Mouse (Mus musculus) T-helper 17 cell (primary cell): ENCODE data around the gene Cep57l1.

Source experiments
- in situ Hi-C, 2 experiments: fragments of 300-600 bp; cut with MboI, MseI; formaldehyde crosslinking; loops; 1 replicate in 1 of 2; 2 replicates in 1 of 2; pipeline ENCODE4 v1.15.1; 2025; ENCODE audit warnings: high pct_unique_total_duplicates in 2 of 2

Cep57l1 gene

DNA sequence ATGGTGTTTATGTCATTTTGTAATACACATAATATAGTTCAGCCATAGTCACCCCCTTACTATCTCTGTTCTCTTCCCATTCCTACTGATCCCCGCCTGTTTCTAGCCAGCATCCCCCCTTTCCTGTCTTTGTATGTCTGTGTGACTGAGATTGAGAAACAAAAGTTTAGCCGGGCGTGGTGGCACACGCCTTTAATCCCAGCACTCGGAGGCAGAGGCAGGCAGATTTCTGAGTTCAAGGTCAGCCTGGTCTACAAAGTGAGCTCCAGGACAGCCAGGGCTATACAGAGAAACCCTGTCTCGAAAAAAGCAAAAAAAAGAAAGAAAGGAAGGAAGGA lies 9.0 kb upstream of the Cep57l1 start:
- in situ Hi-C loops = loop anchor here in 1 of 2 experiments (25.0 kb wide), 1 partner anchor 669 kb away; the partner anchor contains the start of gene Afg1l

DNA sequence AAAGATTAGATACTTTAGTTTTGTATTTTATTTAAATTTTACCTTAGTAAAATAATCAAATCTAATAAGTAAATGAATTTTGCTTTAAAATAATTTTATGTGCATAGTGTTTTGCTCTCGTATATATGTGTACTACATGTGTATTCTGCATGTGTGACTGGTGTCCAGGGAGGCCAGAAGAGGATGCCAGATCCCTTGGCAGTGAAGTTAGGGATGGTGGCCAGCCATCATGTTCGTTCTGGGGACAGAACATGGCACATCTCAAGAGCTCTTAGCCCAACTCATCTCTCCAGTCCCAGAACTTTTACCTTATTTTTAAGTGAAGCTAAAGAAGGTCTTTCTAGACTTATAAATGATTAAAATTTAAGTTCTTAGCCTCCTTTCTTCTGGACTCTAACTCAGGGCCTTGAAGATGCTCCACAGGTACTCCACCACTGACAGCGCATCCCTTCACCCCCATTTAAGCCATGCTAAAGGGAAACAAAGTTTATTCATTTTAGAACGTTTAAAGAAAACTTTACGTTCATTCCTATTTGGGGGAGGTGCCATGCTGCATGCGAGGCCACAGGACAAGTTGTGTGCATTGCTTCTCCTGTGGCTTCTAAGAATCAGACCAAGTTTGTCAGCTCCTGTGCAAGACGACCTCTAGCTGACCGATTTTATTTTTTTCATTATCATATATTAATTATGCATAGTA lies 8.5 kb upstream of the Cep57l1 start:
- in situ Hi-C loops = loop anchor here in 1 of 2 experiments (25.0 kb wide), 1 partner anchor 669 kb away; the partner anchor contains the start of gene Afg1l

DNA sequence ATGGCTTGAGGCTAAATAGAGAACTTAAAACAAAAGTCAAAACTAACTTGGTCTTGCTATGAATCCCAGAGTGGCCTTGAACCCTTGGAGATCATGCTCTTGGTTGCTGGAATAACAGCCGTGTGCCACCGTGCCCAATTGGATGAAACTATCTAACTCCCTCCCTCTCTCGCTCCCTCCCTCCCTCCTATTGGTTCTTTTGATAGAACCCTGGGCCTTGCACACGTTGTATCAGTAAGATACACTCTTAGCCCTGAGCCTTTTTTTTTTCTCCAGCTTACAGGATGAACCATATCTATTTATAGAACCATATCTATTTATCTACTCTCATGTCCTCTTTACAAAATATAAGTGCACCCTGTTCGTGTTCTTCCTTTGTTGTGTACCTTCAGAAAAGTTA lies 6.8 kb upstream of the Cep57l1 start:
- in situ Hi-C loops = loop anchor here in 1 of 2 experiments (25.0 kb wide), 1 partner anchor 671 kb away; the partner anchor contains the start of gene Afg1l

DNA sequence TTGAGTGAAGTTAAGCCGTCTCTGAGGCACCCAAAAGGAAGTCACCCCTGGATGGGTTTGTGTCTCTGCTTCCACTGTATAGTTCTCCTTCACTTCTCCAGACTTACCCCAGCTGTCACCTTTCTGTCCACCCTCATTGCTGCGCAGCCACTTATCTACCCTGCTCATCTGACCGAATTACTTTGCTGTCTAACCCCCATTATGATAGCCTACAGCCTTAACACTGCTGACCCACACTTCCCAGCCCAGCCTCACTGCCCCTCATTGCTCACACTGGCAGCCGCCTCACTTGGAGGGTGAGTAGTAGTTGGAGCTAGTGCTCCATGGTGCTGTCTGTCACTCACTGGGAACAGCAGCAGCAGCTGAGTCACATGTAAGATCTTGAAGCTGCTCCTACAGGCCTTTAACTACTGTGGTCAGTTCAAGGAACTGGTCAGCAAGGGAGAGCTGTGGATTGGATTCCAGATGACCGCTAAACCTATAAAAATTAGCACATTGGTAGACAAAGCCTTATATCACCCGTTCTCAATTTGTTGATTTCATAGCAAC lies 4.7 kb upstream of the Cep57l1 start:
- in situ Hi-C loops = loop anchor here (5.0 to 25.0 kb wide), 4 partner anchors 73 to 688 kb away; partner anchors contain the start of genes Afg1l (in 1 of the 2), Foxo3 (in 1 of the 2) and Snx3 (in 1 of the 2)

DNA sequence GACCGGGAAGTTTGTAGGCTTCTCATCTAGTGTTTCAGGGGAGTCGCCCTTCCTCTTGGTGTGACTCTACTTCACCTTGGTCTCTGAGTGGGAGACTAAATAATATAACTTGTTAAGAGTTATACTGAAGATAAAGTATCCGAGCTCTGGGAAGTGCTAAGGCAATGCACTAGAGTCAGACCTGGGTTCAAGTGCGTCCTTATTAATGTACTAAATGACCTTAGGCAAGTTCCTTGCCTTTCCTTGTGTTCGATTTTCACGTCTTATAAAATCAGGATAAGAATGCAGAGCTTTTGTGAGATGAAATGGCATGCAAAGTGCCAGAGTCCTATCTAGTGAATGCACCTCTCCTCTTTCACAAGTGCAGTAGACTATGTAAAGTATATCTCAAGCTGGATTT lies 2.9 kb upstream of the Cep57l1 start:
- in situ Hi-C loops = loop anchor here (5.0 to 25.0 kb wide), 4 partner anchors 75 to 690 kb away; partner anchors contain the start of genes Afg1l (in 1 of the 2), Foxo3 (in 1 of the 2) and Snx3 (in 1 of the 2)

DNA sequence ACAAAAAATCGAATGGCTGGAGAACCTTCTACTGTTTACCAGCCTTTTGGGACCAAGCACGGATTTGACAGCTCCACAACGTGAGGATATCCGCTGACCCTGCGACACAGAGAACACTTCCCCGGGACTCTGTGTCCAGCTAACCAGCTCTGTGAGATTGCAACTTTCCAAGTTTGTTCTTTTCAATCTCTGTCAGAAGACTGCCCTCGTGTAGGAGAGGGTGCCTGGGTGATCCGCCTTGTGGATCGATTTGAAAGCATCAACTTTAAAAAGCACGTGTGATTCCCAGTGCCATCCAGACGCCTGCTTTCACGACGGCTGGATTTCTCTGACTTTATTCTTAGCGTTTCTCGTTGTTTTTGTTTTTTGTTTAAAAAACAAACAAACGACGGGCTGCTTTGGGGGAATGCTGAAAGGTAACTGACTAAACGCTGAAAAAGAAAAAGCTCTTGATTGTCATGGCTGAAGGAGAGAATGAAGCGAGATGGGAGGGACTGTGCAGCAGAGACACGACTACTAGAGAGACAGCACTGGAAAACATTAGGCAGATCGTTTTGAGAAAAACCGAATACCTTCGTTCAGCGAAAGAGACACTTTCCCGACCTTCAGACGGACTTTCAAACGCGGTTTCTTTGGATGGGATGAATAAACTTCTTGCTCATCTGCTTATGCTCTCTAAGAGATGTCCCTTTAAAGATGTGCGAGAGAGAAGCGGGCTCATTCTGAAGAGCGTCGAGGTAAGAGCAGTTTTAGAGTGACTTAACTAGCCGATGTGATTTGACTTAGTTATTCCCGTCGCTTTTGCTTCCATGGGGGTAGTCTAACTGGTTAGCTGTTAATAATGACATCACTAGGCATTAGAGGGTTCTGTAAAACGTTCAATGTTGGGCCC lies 1.1 kb upstream of the Cep57l1 start:
- in situ Hi-C loops = loop anchor here (5.0 to 25.0 kb wide), 4 partner anchors 76 to 691 kb away; partner anchors contain the start of genes Afg1l (in 1 of the 2), Foxo3 (in 1 of the 2) and Snx3 (in 1 of the 2)

DNA sequence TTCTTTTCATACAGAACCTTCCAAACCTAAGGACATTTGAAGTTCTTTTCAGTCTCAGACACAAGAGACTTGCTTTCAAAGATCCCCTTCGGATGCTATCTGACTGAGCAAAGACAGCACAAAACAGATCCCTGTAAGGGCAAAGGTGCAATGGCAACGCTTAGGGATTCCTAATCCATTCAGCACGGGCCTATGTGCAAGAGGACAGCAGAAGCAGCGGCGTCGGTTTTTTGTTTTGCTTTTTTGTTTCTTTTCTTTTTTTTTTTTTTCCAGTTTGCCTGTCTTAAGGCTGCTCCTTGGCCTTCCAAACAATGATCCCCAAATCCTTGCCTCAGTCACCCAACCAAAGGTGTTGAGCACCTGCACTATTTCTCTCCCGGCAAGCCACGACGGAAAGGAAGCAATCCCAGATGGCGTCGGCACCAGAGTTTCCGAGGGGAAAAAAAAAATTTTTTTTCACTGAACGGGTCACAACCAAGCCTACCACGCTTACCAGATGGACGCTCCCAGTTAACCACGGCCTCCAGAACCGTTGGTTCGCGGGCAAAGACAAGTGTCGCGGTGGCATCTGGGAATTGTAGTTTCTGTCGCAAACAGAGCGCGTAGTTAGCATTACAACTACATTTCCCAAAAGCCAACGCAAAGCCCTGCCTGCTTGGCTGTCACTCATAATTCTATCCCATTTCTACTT lies 446 bp downstream of the Cep57l1 start:
- in situ Hi-C loops = loop anchor here (5.0 to 25.0 kb wide), 3 partner anchors 78 to 1486 kb away; partner anchors contain the start of gene Afg1l (in 1 of the 2)

DNA sequence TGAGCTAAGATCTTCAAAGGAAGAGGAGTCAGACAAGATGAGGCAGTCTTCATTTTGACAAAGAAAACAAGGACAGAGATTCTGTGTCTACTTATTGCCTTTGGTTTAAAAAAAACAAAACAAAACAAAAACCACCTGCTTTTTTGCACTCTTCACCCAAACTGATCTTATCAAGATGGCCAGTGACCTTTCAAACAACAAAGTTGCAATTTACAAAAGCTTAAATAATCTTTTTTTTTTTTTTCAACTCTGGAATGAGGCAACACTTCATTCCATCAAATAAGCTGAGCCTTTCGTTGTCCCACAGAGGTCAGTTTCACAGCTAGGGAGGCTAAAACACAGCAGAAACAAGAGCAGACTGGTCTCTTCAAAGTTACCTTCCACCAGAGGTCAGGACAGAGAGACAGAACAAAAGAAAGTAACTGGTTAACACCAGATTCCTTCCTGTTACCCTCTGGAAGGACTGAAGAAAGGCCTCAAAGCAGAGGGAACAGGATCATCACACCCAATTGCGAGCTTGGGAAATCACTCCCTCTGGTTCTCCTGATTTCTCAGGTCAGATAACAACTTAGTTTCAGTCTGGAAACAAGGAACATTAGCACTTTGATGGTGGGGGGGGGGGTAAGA lies 3.8 kb downstream of the Cep57l1 start:
- in situ Hi-C loops = loop anchor here (5.0 to 25.0 kb wide), 3 partner anchors 81 to 1489 kb away; partner anchors contain the start of gene Afg1l (in 1 of the 2)

DNA sequence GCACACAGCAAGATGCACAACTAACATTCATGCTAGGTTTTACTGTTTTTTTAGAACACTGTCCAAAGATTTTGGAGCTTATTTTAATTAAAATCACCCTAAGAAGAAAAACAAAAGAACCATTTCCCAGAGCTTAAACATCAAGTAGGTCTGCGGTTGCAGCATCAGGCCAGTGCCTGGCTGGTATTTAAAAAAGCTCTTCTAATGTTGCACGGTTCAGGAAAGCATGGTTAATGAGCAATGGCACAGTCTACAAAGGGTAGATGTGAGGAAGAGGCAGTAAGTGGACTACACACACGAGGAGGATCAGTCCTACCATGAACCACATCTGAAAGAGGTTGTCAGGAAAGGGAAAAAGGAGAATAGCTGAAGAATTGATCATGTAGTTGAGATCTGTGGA lies 5.0 kb downstream of the Cep57l1 start:
- in situ Hi-C loops = loop anchor here (5.0 to 25.0 kb wide), 3 partner anchors 83 to 1490 kb away; partner anchors contain the start of gene Afg1l (in 1 of the 2)

DNA sequence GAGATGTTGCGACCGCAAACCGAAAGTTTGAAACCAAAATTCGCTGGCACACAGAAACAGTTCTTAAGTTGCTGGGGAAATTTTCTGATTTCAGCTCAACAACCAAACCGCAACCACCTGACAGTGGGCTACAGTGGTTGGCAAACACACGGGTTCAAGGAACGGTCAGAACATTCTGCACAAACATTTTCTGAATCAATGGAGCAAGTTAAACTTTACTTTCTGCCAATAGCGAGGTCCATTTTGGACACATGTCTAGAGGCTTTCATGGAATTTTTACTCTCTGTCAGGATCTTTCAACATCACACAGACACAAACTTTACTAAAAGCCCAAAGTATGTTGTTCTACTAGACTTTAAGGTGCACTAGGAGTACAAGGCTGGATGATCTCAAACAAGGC lies 6.2 kb downstream of the Cep57l1 start:
- in situ Hi-C loops = loop anchor here (10.0 to 25.0 kb wide), 2 partner anchors 684 to 1491 kb away; partner anchors contain the start of gene Afg1l (in 1 of the 2)

DNA sequence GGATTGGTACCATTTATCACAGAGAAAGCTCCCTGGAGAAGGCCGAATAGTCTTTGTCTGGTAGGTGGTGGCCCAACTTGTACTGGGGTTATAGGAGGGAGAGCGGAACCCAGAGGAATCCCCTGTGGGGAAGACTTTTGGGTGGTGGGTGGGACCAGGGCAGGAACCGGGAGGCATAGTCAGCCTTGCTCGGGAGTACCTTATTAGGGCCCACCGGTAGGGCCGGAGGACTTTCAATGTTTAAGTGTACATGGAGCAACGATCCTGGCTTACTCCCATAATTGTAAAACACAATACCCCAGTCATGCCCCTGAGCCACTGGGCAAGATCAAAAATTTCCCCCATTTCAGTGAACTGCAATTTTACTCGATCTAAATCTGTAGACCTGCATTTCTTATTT lies 12.4 kb downstream of the Cep57l1 start:
- in situ Hi-C loops = no loop called here

DNA sequence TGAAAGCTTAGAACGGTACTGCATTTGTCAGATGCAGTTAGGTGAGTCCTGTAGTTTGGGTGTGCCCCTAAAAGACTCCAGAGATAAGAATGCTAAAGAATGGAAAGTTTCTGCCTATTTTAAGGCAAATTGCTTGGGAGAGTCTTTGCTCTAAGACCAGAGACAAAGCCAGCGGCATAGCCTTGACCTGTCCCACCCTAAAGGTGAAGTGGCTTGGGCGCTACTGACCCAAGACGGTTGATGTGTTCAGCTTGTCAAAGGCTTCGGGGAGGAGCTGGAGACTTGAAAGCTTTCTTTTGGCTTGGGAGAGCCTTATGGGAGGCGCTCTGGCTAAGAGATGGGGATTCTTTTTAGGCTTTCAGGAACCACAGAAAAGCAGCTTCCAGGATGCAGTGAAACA lies 17.3 kb downstream of the Cep57l1 start:
- in situ Hi-C loops = no loop called here

DNA sequence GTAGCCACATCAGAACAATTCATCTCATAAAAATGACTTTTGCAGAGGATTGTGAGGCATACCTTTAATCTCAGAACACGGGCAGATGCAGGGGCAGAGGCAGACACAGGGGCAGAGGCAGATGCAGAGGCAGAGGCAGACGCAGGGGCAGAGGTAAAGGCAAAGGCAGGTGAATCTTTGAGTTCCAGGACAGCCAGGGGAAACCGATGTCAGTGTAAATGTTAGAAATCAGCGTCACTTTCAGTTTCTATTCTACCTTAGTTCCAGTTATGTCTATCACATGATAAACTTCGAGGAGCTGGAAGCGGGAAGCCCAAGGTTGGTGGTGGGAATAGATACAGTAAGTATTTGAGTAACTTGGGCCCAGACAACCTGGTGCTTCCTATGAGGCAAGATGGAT lies 42.4 kb downstream of the Cep57l1 start:
- in situ Hi-C loops = no loop called here

DNA sequence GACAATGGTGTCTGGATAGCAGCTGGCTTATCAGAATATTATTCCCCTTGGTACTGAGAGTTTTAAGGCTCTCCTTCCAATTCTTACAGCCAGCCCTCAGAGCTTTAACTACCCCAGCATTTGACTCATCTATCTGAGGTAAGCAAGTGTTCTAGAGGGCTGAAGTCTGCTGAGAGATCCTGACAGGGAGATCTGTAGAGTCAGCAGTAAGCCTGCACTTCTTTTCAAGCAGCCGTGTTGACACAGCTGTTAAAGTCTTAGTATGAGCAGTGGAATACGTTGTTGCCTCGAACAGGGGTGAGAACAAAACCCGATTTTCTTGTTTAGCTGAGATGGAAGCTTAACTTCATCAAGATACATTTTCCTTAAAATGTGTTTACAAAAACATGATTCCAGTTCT lies 43.4 kb downstream of the Cep57l1 start:
- in situ Hi-C loops = no loop called here

DNA sequence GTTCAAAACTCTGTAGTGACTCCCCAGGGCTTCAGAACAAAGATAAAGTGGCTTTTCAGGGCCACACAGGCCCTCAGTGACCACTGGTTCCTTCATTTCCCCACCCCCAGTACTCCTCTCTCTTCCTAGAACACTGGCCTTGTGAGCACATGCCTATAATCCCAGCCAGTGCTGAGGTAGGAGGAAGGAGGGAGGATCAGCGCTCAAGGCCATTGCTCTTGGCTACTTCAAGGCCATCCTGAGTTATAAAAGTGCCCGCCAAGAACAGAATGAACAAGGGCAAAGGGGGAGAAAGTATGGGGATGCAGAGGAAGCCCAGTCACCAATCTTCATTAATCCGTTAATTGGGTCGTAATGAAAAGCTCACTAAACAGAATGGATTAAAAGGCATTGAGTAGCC lies 44.1 kb downstream of the Cep57l1 start:
- in situ Hi-C loops = no loop called here

DNA sequence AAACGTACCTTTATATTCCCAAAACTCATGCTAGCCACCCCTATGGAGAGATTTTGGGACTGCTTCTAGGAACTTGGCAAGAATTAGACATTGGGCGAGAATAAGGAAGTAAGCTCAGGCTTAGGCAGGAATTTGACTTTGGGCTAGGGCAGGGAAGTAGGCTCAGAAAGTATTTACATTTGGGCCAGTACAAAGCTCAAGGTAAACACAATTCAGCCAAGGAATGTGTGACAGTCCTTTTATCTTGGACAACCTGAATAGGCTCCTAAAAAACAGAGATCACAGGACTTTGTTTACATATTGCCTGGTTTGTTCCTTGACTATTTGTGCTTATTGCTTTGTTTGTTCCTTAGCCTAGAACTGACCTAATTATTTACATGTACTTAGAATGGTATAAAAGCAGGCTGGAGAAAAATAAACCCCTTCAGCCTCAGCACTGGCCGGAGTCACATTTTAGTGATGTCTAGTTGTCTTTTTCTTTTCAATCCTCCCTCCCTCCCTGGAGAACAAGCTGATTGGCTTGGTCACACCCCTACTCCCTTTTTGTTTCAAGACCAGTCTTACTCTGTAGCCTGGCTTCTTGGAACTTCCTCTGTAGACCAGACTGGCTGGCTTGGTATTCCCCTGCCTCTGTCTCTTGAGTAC lies 45.8 kb downstream of the Cep57l1 start:
- in situ Hi-C loops = no loop called here

DNA sequence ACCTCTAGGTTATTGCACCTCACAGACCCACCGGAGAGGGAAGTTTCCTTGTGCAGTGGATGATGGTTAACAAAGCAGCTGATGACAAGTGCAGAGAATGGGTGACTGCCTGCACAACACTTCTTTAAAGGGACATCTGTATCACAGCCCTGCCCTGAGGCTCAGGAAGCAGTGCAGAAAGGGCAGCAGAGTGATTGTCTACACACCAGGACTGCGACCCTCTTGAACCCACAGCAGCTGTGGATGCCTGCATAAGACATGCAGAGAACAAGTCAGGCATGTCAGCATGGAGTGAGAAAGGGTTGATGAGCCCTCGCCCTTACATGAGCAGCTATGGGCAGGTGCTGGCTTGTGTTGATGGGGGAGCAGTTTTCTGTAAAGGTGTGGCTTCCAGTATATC lies 48.8 kb downstream of the Cep57l1 start:
- in situ Hi-C loops = no loop called here

DNA sequence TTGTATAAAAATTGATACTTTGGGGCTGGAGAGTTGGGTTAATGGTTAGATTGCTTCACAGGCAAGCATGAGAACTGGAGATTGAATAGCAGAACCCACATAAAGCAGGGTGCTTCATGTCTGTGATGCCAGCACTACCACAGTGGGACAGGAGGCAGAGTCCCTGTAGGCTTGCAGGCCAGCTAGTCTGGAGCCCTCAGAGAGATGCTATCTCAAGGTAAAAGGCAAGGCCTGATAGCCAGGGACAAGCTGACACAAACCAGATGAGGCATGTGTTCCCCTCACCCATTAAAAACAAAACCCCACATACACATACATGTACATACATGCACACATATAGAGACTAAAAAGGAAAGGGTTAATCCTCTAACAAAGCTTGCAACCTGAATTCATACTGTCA lies 51.6 kb downstream of the Cep57l1 start:
- in situ Hi-C loops = no loop called here

DNA sequence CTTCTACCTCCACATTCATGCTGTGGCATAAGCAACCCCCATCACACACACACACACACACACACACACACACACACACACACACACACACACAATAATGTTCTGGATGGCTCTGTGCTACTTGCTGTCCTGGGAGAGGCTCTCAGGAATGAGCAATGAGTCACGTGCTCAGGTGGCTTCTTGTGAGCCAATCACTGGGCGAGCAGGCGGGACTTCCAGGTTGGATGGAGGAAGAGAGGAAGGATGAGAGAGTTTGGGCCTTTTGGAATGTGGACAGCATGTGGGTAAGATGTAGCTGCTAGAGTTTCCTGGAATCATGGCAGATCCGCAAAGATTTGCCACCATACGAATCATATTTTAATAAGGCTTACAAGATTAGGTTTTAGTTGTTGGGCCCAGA lies 52.4 kb downstream of the Cep57l1 start:
- in situ Hi-C loops = no loop called here

DNA sequence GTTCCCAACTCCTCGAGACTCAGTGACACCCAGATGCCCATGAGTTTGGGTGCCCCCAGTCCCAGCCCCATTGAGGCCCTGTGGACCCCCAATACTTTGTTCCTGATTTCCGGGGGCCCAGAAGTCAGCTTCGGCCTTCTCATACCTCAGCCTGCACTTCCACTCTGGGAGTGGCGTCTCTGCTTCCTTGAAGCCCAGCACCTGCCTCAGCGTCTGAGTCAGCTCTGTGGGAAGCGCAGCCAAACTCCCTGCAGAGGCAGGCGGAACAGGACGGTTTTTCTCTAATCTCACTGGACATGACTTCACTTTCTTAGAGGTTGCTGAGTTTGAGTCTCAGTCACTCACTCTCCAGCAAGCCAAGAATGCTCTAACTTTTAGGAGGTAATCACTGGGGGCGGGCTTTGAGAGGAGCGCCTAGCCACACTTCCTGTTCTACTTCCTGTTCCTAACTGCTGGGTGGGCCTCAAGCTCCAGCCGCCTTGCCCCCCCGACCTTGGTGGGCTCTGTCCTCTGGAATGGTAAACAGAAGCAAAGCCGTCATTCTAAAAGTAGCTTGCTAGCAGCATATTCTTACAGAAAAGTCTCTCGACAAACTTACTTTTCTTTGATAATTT lies 57.7 kb downstream of the Cep57l1 start:
- in situ Hi-C loops = no loop called here
